Mouse (Mus musculus): ENCODE data around the gene Gm21244.
"Not testable (repeated sequence)": the region's sequence is repeated elsewhere in the genome, so short reads cannot be mapped to it uniquely, and the experiment has no call there.

Gm21244 gene

GRCm38 (mm10) chrY:7169193-7169592 is at the start of gene Gm21244:
Gene Gm21244 (minus strand): TSS chrY:7169293.
- DNase-seq, result not testable (repeated sequence)

Data from thymus, postnatal 36 days (tissue).